Mouse (Mus musculus): ENCODE results near the gene Gm8439. TPM values are rescaled to one million over a fixed set of nuclear protein-coding genes. Genes with fewer than 3 reads are reported as not detected.
"Not testable (repeated sequence)": the region's sequence is repeated elsewhere in the genome, so short reads cannot be mapped to it uniquely, and the experiment has no call there.

Gene Gm8439
- polyA plus RNA-seq, 1 experiment from 2014 or later = not detected

- Histone ChIP-seq H3K4me2 (replicated peaks) (no peak overlapping the region), H3K27me3 (peaks cover 19% of the 10 kb centered on the region), H3K27ac (no peak overlapping the region), H3K4me3 (no peak overlapping the region), H3K9ac (no peak overlapping the region), H3K9me3 (replicated peaks) (no peaks in the 10 kb centered on the region), H3K4me1 (peaks cover 15% of the 10 kb centered on the region), H3K36me3 (no peaks in the 10 kb centered on the region)
- 60% methylated on average over 1 of the region's 1 CpGs for whole genome bisulfite sequencing
- ATAC-seq (ENCODE audit: low FRiP score) = no peak
Observed at GRCm38 (mm10) chr4:120586986-120587385, 1.6 kb upstream of the Gm8439 start.

GRCm38 (mm10) chr4:120589070-120589469, 525 bp downstream of the Gm8439 start:
- H3K36me3 ChIP-seq = no peaks in the 10 kb centered on the region
- no peak overlapping the region for H3K4me2 ChIP-seq (replicated peaks)
- H3K27me3 ChIP-seq = peaks cover 19% of the 10 kb centered on the region
- 11% methylated on average over 3 of the region's 3 CpGs for WGBS
- H3K27ac ChIP-seq = no peak overlapping the region
- H3K4me3 ChIP-seq = no peak overlapping the region
- H3K4me1 ChIP-seq = peaks cover 10% of the 10 kb centered on the region
- ATAC-seq (ENCODE audit: low FRiP score) = no peak
- no peaks in the 10 kb centered on the region for H3K9me3 ChIP-seq (replicated peaks)
- H3K9ac ChIP-seq = no peak overlapping the region

- H3K27me3 ChIP-seq = peaks cover 19% of the 10 kb centered on the region
- H3K9ac ChIP-seq = no peak overlapping the region
- ATAC-seq (ENCODE audit: low FRiP score) = peak; percentile 84
- no peak overlapping the region for H3K4me2 ChIP-seq (replicated peaks)
- H3K4me3 ChIP-seq = no peak overlapping the region
- H3K4me1 ChIP-seq = peaks cover 10% of the 10 kb centered on the region
- no peak overlapping the region for H3K27ac ChIP-seq
- WGBS = 36% methylated on average over 5 of the region's 5 CpGs
- H3K9me3 ChIP-seq (replicated peaks) = no peaks in the 10 kb centered on the region
- H3K36me3 ChIP-seq = no peaks in the 10 kb centered on the region
Observed at GRCm38 (mm10) chr4:120589815-120590422, 1.4 kb downstream of the Gm8439 start.

GRCm38 (mm10) chr4:120590973-120591372, 2.4 kb downstream of the Gm8439 start:
- Histone ChIP-seq H3K4me1 (peaks cover 10% of the 10 kb centered on the region), H3K9me3 (replicated peaks) (no peaks in the 10 kb centered on the region), H3K9ac (no peak overlapping the region), H3K36me3 (no peaks in the 10 kb centered on the region), H3K4me2 (replicated peaks) (no peak overlapping the region), H3K4me3 (no peak overlapping the region), H3K27me3 (peaks cover 19% of the 10 kb centered on the region), H3K27ac (no peak overlapping the region)
- no peak for ATAC-seq (ENCODE audit: low FRiP score)
- 83% methylated on average over 4 of the region's 4 CpGs for WGBS

GRCm38 (mm10) chr4:120596210-120596609, 7.7 kb downstream of the Gm8439 start:
- not testable (repeated sequence) for H3K27me3 ChIP-seq; H3K9me3 ChIP-seq (replicated peaks); ATAC-seq (ENCODE audit: low FRiP score); H3K36me3 ChIP-seq; H3K9ac ChIP-seq; H3K27ac ChIP-seq; H3K4me3 ChIP-seq; H3K4me2 ChIP-seq (replicated peaks); H3K4me1 ChIP-seq
- 96% methylated on average over 1 of the region's 1 CpGs for whole genome bisulfite sequencing

GRCm38 (mm10) chr4:120598922-120599321, 10.4 kb downstream of the Gm8439 start:
- no peaks in the 10 kb centered on the region for H3K27me3 ChIP-seq
- no peak overlapping the region for H3K4me3 ChIP-seq
- no peak overlapping the region for H3K4me2 ChIP-seq (replicated peaks)
- no peak overlapping the region for H3K9ac ChIP-seq
- H3K9me3 ChIP-seq (replicated peaks) = no peaks in the 10 kb centered on the region
- H3K36me3 ChIP-seq = no peaks in the 10 kb centered on the region
- ATAC-seq (ENCODE audit: low FRiP score) = no peak; the same call in 1 of the 2 replicates
- H3K4me1 ChIP-seq = no peaks in the 10 kb centered on the region
- WGBS = 13% methylated on average over 1 of the region's 2 CpGs
- no peak overlapping the region for H3K27ac ChIP-seq

- Histone ChIP-seq H3K27ac (no peak overlapping the region), H3K4me3 (no peak overlapping the region), H3K4me1 (0 out of 2 replicates have a peak, but pooled peaks cover 3% of the 10 kb centered on the region), H3K27me3 (no peaks in the 10 kb centered on the region), H3K36me3 (no peaks in the 10 kb centered on the region), H3K9me3 (replicated peaks) (no peaks in the 10 kb centered on the region), H3K9ac (no peak overlapping the region), H3K4me2 (replicated peaks) (no peak overlapping the region)
- no peak for ATAC-seq (ENCODE audit: low FRiP score)
- WGBS = 83% methylated on average over 1 of the region's 1 CpGs
Observed at GRCm38 (mm10) chr4:120601774-120602173, 13.2 kb downstream of the Gm8439 start.

GRCm38 (mm10) chr4:120602669-120603068, 14.1 kb downstream of the Gm8439 start:
- Histone ChIP-seq H3K4me1 (peaks cover 6% of the 10 kb centered on the region; the same call in 1 of the 2 replicates), H3K9ac (no peak overlapping the region), H3K9me3 (replicated peaks) (no peaks in the 10 kb centered on the region), H3K27me3 (no peaks in the 10 kb centered on the region), H3K4me3 (no peak overlapping the region), H3K27ac (no peak overlapping the region), H3K4me2 (replicated peaks) (no peak overlapping the region), H3K36me3 (no peaks in the 10 kb centered on the region)
- WGBS = 85% methylated on average over 3 of the region's 3 CpGs
- ATAC-seq (ENCODE audit: low FRiP score) = no peak

GRCm38 (mm10) chr4:120606941-120607340, 18.4 kb downstream of the Gm8439 start:
- no peak overlapping the region for H3K27ac ChIP-seq

GRCm38 (mm10) chr4:120611005-120611404, 22.5 kb downstream of the Gm8439 start:
- Histone ChIP-seq H3K9ac (no peak overlapping the region), H3K36me3 (no peaks in the 10 kb centered on the region), H3K27me3 (no peaks in the 10 kb centered on the region), H3K4me3 (no peak overlapping the region), H3K27ac (no peak overlapping the region), H3K9me3 (replicated peaks) (no peaks in the 10 kb centered on the region), H3K4me1 (peaks cover 25% of the 10 kb centered on the region), H3K4me2 (replicated peaks) (no peak overlapping the region)
- 63% methylated on average over 3 of the region's 3 CpGs for WGBS
- no peak for ATAC-seq (ENCODE audit: low FRiP score)

More at GRCm38 (mm10) chr4:120606941-120607340, 18.4 kb downstream of the Gm8439 start:
- no peaks in the 10 kb centered on the region for H3K27me3 ChIP-seq
- no peak overlapping the region for H3K9ac ChIP-seq
- WGBS = 8% methylated on average over 2 of the region's 3 CpGs
- no peak overlapping the region for H3K4me3 ChIP-seq
- H3K4me1 ChIP-seq = peaks cover 6% of the 10 kb centered on the region; the same call in 1 of the 2 replicates
- H3K36me3 ChIP-seq = no peaks in the 10 kb centered on the region
- no peaks in the 10 kb centered on the region for H3K9me3 ChIP-seq (replicated peaks)
- ATAC-seq (ENCODE audit: low FRiP score) = peak; percentile 59; the same call in 1 of the 2 replicates
- H3K4me2 ChIP-seq (replicated peaks) = no peak overlapping the region

- no peak overlapping the region for H3K9ac ChIP-seq
- H3K4me3 ChIP-seq = no peak overlapping the region
- no peaks in the 10 kb centered on the region for H3K36me3 ChIP-seq
- H3K4me2 ChIP-seq (replicated peaks) = no peak overlapping the region
- no peaks in the 10 kb centered on the region for H3K27me3 ChIP-seq
- WGBS = 23% methylated on average over 9 of the region's 9 CpGs
- H3K4me1 ChIP-seq = peaks cover 30% of the 10 kb centered on the region
- H3K27ac ChIP-seq = no peak overlapping the region
- no peaks in the 10 kb centered on the region for H3K9me3 ChIP-seq (replicated peaks)
- 0 out of 2 replicates have a peak, but pooled peaks have one; percentile 41 for ATAC-seq (ENCODE audit: low FRiP score)
Observed at GRCm38 (mm10) chr4:120612304-120613080, 23.9 kb downstream of the Gm8439 start.

- 53% methylated on average over 8 of the region's 8 CpGs for WGBS
Observed at GRCm38 (mm10) chr4:120613691-120614329, 25.3 kb downstream of the Gm8439 start.

More at GRCm38 (mm10) chr4:120613691-120614329, 25.3 kb downstream of the Gm8439 start:
- H3K27ac ChIP-seq = no peak overlapping the region
- no peaks in the 10 kb centered on the region for H3K36me3 ChIP-seq
- H3K9me3 ChIP-seq (replicated peaks) = no peaks in the 10 kb centered on the region
- H3K4me3 ChIP-seq = no peak overlapping the region
- H3K27me3 ChIP-seq = no peaks in the 10 kb centered on the region
- no peak for ATAC-seq (ENCODE audit: low FRiP score)
- H3K4me1 ChIP-seq = peaks cover 30% of the 10 kb centered on the region
- H3K4me2 ChIP-seq (replicated peaks) = no peak overlapping the region
- no peak overlapping the region for H3K9ac ChIP-seq
